Mouse (Mus musculus): ENCODE results near the gene Mafk. TPM values are rescaled to one million over a fixed set of nuclear protein-coding genes. Genes with fewer than 3 reads are reported as not detected.

Gene Mafk
- polyA plus RNA-seq, 1 experiment = not detected

GRCm38 (mm10) chr5:139838476-139838892 is 47.2 kb downstream of the Mafk start:
- no peak overlapping the region for H3K4me3 ChIP-seq (ENCODE audit: insufficient read depth, low read depth, low read length)
- no peak for TF ChIP-seq CTCF (IDR thresholded peaks at IDR 0.05; ENCODE audit: insufficient read depth, low read depth, low read length)
- no peak for TF ChIP-seq POLR2A (IDR thresholded peaks at IDR 0.05; ENCODE audit: insufficient read depth, low read depth, low read length)
- H3K4me1 ChIP-seq (ENCODE audit: control insufficient read depth, insufficient read depth, low read length) = no peaks in the 10 kb centered on the region
- 10% methylated on average over 2 of the region's 2 CpGs for WGBS
- H3K27ac ChIP-seq (ENCODE audit: insufficient read depth, low read depth, low read length) = no peak overlapping the region

GRCm38 (mm10) chr5:139839142-139839541 is 47.8 kb downstream of the Mafk start:
- WGBS = 33% methylated on average over 3 of the region's 3 CpGs
- Histone ChIP-seq H3K27ac (ENCODE audit: insufficient read depth, low read depth, low read length) (no peak overlapping the region), H3K4me3 (ENCODE audit: insufficient read depth, low read depth, low read length) (no peak overlapping the region), H3K4me1 (ENCODE audit: control insufficient read depth, insufficient read depth, low read length) (no peaks in the 10 kb centered on the region)
- no peak for TF ChIP-seq POLR2A (IDR thresholded peaks at IDR 0.05; ENCODE audit: insufficient read depth, low read depth, low read length)
- no peak for TF ChIP-seq CTCF (IDR thresholded peaks at IDR 0.05; ENCODE audit: insufficient read depth, low read depth, low read length)

DNA sequence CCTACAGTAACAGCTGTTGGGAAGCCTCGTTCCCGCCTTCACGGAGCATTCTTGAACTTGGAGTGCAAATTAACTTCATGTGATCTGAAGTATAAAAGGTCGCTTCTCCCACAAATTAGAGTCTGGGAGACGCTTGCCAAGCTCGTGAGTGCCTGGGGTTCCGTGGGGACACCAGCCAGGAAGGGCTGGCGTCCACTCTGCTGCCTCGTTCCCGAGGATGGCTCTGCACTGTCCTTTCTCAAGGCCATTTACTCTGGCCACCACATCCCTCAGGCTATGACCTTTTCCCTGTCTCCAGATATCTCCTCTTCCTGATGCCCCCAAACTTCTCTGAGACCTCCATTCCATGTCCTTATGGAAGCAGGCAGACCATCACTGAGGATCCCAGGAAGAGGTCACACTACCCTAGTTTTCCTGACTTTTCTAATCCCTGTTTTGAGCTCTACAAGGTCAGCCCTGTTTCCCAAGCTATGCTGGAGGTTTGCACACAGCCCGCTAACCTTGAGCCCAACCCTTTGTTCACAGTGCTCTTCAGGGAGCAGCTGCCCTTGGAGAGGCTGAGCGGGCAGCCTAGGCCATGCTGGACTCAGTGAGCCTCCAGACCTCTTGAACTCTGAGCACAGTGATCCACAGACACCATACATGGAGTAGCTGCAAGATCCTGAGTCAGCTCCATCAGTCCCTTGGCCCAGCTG is 58.5 kb downstream of the Mafk start:
- 32% methylated on average over 12 of the region's 12 CpGs for WGBS
- Histone ChIP-seq H3K4me3 (ENCODE audit: insufficient read depth, low read depth, low read length) (no peak overlapping the region), H3K27ac (ENCODE audit: insufficient read depth, low read depth, low read length) (no peak overlapping the region), H3K4me1 (ENCODE audit: control insufficient read depth, insufficient read depth, low read length) (peaks cover 21% of the 10 kb centered on the region)
- no peak for TF ChIP-seq CTCF (IDR thresholded peaks at IDR 0.05; ENCODE audit: insufficient read depth, low read depth, low read length)
- TF ChIP-seq POLR2A (IDR thresholded peaks at IDR 0.05; ENCODE audit: insufficient read depth, low read depth, low read length) = no peak

Other genes starting within 250 kb of the Mafk start
- gene Uncx, start 248.0 kb upstream of the Mafk start, polyA plus RNA-seq (2012; ENCODE audit: insufficient read depth, insufficient read length, low replicate concordance, missing spikeins) = not detected in 2 replicates
- not detected in 2 replicates for gene Micall2, start 55.2 kb upstream of the Mafk start, polyA plus RNA-seq (2012; ENCODE audit: insufficient read depth, insufficient read length, low replicate concordance, missing spikeins)
- not detected in 2 replicates for gene Ints1, start 15.8 kb upstream of the Mafk start, polyA plus RNA-seq (2012; ENCODE audit: insufficient read depth, insufficient read length, low replicate concordance, missing spikeins)
- not detected in 2 replicates for gene Tmem184a, start 28.4 kb downstream of the Mafk start, polyA plus RNA-seq (2012; ENCODE audit: insufficient read depth, insufficient read length, low replicate concordance, missing spikeins)
- not detected in 2 replicates for gene Gm26938, start 34.9 kb downstream of the Mafk start, polyA plus RNA-seq (2012; ENCODE audit: insufficient read depth, insufficient read length, low replicate concordance, missing spikeins)
- gene Psmg3, start 35.4 kb downstream of the Mafk start, polyA plus RNA-seq (2012; ENCODE audit: insufficient read depth, insufficient read length, low replicate concordance, missing spikeins) = not detected in 2 replicates
- not detected in 2 replicates for gene Elfn1, start 116.4 kb downstream of the Mafk start, polyA plus RNA-seq (2012; ENCODE audit: insufficient read depth, insufficient read length, low replicate concordance, missing spikeins)

Measured in olfactory bulb, adult 2 months (tissue).